Mouse (Mus musculus) liver, embryonic 16.5 days (tissue): ENCODE data around the gene Sfxn2. TPM values are rescaled to one million over a fixed set of nuclear protein-coding genes. Genes with fewer than 3 reads are reported as not detected.

Experiments
- ATAC-seq: fragments of 200-750 bp; cut with Nextera tagmentation; 2 replicates; pipeline ENCODE4 v1.8.0; 2017; ENCODE audit warnings: low read depth, mild to moderate bottlenecking, moderate number of reproducible peaks, moderate library complexity
- H3K27ac ChIP-seq: fragments of 300-500 bp; sonication (generic); 2 replicates; pipeline ENCODE4 v1.5.1; 2014; ENCODE audit warnings: mild to moderate bottlenecking, low read length
- H3K27me3 ChIP-seq: fragments of 300-500 bp; sonication (generic); 2 replicates; pipeline ENCODE4 v1.6.1; 2014; ENCODE audit warnings: low read depth, low read length, mixed read lengths; ENCODE audit not compliant: control insufficient read depth, insufficient read depth
- H3K36me3 ChIP-seq: fragments of 300-500 bp; sonication (generic); 2 replicates; pipeline ENCODE4 v1.6.1; 2014; ENCODE audit warnings: mild to moderate bottlenecking; ENCODE audit not compliant: control insufficient read depth, insufficient read depth
- H3K4me1 ChIP-seq: fragments of 300-500 bp; sonication (generic); 2 replicates; pipeline ENCODE4 v1.6.1; 2014; ENCODE audit warnings: low read depth, low read length, mixed read lengths; ENCODE audit not compliant: control insufficient read depth
- H3K4me2 ChIP-seq: fragments of 300-500 bp; sonication (generic); 2 replicates; pipeline ENCODE4 v1.6.1; 2014; ENCODE audit warnings: low read depth, low read length, mixed read lengths
- H3K4me3 ChIP-seq: fragments of 300-500 bp; sonication (generic); 2 replicates; pipeline ENCODE4 v1.5.1; 2014; ENCODE audit warnings: low read depth, mild to moderate bottlenecking, low read length
- H3K9ac ChIP-seq: fragments of 300-500 bp; sonication (generic); 2 replicates; pipeline ENCODE4 v1.6.1; 2014; ENCODE audit warnings: low read depth, low read length
- H3K9me3 ChIP-seq: fragments of 300-500 bp; sonication (generic); replicated peaks from 2 replicates; pipeline ENCODE4 v1.6.1; 2016; ENCODE audit warnings: low read length; ENCODE audit not compliant: control insufficient read depth
- WGBS: fragments of 180-500 bp; shearing (Covaris S2); extraction: QIAGEN DNeasy Blood & Tissue Kit; methylation state at CpG from one replicate; pipeline ENCODE4 v1.1.7; 2014; ENCODE audit not compliant: insufficient replicate concordance; 5-methylcytosine and 5-hydroxymethylcytosine counted together
- polyA plus RNA-seq: library from polyadenylated mRNA; unstranded; fragments of >200 nt; fragmentation: Nextera tagmentation; extraction: Ambion mirVana; gene quantifications from 2 replicates; pipeline ENCODE4 v1.2.1, GENCODE M21; 2015

Sfxn2 gene
- polyA plus RNA-seq, 1 experiment from 2014 or later, result 37.6 TPM

DNA sequence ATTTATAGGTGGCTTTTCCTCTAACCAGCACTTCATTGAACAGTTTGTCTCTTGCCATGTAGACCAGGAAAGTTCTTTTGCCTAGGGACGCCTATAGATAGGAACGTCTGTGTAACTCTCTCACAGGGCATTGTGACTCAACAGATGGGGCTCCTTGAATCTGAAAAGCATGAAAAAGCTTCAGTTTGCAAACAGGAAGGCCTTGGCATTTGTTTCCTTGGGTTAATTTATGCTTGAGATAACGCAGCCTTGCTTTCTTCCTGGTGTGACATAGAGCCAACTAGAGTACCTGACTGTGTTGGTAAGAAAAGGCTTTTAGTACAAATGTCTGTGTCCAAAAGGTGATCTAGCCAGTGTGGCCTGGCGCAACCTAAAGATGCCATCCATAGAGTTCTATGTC, 29.2 kb downstream of the Sfxn2 start:
- peak overlapping the region; percentile 63; the same call in 1 of the 2 replicates for H3K27ac ChIP-seq
- no peaks in the 10 kb centered on the region for H3K27me3 ChIP-seq
- H3K4me2 ChIP-seq, result no peak overlapping the region
- no peak overlapping the region for H3K4me3 ChIP-seq
- ATAC-seq, result no peak
- WGBS, result 61% methylated on average over 4 of the region's 4 CpGs
- H3K36me3 ChIP-seq, result no peaks in the 10 kb centered on the region
- no peaks in the 10 kb centered on the region for H3K9me3 ChIP-seq
- peaks cover 32% of the 10 kb centered on the region for H3K4me1 ChIP-seq
- H3K9ac ChIP-seq, result no peak overlapping the region

DNA sequence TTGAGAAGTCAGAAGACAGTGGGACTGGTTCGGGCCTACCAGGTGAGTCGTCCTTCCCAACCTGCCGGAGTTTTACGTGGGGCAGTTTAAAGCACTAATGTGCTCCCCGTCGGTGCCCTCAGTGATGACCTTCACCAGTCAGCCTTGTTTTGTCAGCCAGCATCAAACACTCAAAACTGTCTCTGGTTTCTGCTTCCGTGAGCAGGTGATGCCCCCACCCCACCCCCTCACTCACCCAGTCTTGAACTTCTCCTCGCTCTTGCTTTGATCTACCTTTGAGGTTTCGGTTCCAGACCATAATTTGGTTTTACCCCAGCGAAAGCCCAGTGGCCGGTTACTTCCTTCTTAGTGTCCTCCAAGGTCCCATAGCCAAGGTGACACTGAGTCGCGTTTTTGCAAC, 33.6 kb downstream of the Sfxn2 start:
- peaks cover 18% of the 10 kb centered on the region for H3K4me1 ChIP-seq
- WGBS, result 76% methylated on average over 13 of the region's 13 CpGs
- H3K9ac ChIP-seq, result no peak overlapping the region
- no peak for ATAC-seq
- H3K4me2 ChIP-seq, result no peak overlapping the region
- no peak overlapping the region for H3K27ac ChIP-seq
- H3K4me3 ChIP-seq, result no peak overlapping the region
- H3K36me3 ChIP-seq, result no peaks in the 10 kb centered on the region
- H3K9me3 ChIP-seq, result no peaks in the 10 kb centered on the region
- no peaks in the 10 kb centered on the region for H3K27me3 ChIP-seq

DNA sequence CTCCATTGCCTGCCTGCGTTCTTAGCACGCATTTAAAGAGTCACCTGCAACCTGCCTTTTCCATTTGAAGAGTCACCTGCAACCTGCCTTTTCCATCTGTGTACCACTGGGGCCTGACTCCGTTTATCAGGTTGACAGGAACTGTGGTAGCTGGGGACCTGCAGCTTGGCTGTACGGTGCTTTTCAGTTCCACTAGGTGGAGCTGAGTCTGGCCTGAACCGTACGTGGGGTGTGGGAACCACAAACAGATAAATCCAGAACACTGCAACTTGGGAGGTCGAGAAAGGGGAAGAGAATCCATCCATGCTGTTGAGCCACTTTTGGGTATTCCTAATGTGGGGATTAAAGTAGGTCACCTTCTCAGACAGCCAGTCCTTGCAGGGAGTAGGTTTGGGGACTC, 34.3 kb downstream of the Sfxn2 start:
- peak; percentile 62; the same call in 1 of the 2 replicates for ATAC-seq
- no peak overlapping the region for H3K4me2 ChIP-seq
- H3K4me1 ChIP-seq, result peaks cover 13% of the 10 kb centered on the region
- H3K27me3 ChIP-seq, result no peaks in the 10 kb centered on the region
- no peak overlapping the region for H3K27ac ChIP-seq
- H3K9me3 ChIP-seq, result no peaks in the 10 kb centered on the region
- no peak overlapping the region for H3K9ac ChIP-seq
- 30% methylated on average over 7 of the region's 7 CpGs for WGBS
- H3K36me3 ChIP-seq, result no peaks in the 10 kb centered on the region
- no peak overlapping the region for H3K4me3 ChIP-seq

DNA sequence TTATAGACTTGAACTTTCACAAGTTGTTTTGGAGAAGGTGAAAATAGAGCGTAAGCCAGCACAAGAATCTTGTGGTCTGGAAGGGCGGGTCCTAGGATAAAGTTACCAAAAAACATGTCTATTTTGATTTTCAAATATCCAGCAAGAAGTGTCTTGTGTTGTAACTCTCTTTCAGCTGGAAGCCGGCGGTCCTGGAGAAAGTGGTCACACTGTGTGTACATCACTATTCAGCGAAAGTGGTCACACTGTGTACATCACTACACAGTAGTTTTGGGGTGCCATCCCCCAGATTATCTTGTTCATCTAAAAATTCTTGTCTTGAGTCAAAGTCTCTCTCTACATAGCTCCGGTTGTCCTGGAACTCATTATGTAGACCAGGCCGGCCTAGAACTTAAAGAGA, 35.0 kb downstream of the Sfxn2 start:
- Histone ChIP-seq H3K4me1 (peaks cover 10% of the 10 kb centered on the region), H3K27me3 (no peaks in the 10 kb centered on the region), H3K9me3 (no peaks in the 10 kb centered on the region), H3K36me3 (no peaks in the 10 kb centered on the region), H3K27ac (no peak overlapping the region), H3K4me3 (no peak overlapping the region), H3K9ac (no peak overlapping the region), H3K4me2 (no peak overlapping the region)
- no peak for ATAC-seq
- WGBS, result 88% methylated on average over 7 of the region's 7 CpGs

DNA sequence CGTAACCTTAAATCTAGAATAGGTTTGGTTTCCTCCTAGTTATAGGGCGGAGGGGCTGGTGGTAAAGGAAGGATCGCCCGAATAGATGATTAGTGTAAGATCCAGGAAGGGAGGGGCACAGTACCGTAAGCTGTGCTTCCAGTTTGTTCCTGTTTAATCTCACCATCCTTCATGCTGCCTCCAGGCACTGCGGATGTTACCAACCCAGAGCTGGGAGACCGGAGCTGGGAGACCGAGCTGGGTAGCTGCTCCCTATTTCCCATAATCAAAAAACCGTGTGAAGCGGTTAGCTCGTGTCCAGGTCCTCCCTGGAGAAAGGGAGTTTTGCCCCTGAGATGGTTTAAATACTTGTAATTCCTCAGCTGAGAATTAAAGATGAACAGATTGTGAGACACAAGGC, 43.2 kb downstream of the Sfxn2 start:
- Histone ChIP-seq H3K4me1 (peaks cover 17% of the 10 kb centered on the region), H3K4me2 (no peak overlapping the region), H3K36me3 (no peaks in the 10 kb centered on the region; the same call in 1 of the 2 replicates), H3K27ac (no peak overlapping the region), H3K27me3 (no peaks in the 10 kb centered on the region), H3K9ac (no peak overlapping the region), H3K9me3 (no peaks in the 10 kb centered on the region), H3K4me3 (no peak overlapping the region)
- ATAC-seq, result no peak
- WGBS, result 73% methylated on average over 11 of the region's 11 CpGs

DNA sequence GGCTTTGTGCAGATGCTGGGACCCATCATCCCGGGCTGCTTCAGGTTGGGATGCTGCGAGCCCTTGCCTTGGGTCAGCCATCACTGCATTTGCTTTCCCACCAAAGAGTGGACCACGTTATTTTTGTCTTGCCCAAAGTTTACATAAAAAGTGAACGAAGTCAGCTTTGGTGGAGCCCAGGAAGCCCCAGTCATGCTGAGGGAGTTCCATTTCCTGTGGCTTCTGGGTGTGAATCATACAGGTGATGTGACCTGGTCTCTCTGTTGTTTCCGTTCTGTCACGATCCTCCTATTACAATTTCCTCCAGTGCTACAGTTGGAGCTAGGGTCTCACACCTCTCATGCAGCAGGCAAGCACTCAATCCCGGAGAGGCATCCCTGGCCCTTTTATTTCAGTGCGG, 44.2 kb downstream of the Sfxn2 start:
- Histone ChIP-seq H3K9ac (no peak overlapping the region), H3K9me3 (no peaks in the 10 kb centered on the region), H3K27me3 (no peaks in the 10 kb centered on the region), H3K36me3 (no peaks in the 10 kb centered on the region; the same call in 1 of the 2 replicates), H3K4me2 (no peak overlapping the region), H3K27ac (no peak overlapping the region), H3K4me1 (peaks cover 24% of the 10 kb centered on the region), H3K4me3 (no peak overlapping the region)
- ATAC-seq, result no peak
- 65% methylated on average over 8 of the region's 8 CpGs for WGBS

DNA sequence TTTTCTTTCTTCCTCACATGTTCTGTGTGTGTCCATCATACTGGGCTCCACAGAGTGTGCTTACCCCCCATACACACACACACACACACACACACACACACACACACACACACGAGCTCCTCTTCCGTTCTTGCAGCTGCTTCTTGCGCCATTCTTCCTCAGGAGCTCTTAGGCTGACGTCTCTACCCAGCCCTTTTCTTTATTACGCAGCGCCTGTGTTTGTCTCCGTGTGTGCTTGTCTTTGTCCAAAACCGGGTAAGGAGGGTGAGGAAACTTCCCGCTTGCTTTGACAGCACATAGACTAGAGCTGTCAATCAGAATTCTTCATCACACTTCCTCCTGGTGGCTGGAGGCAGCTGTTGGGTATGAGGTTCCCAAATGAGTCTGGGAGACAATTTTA, 45.2 kb downstream of the Sfxn2 start:
- ATAC-seq, result peak; percentile 28; the same call in 1 of the 2 replicates
- H3K4me3 ChIP-seq, result no peak overlapping the region
- no peaks in the 10 kb centered on the region for H3K9me3 ChIP-seq
- no peaks in the 10 kb centered on the region; the same call in 1 of the 2 replicates for H3K36me3 ChIP-seq
- H3K27me3 ChIP-seq, result no peaks in the 10 kb centered on the region
- no peak overlapping the region for H3K4me2 ChIP-seq
- 47% methylated on average over 9 of the region's 9 CpGs for WGBS
- no peak overlapping the region for H3K9ac ChIP-seq
- 0 out of 2 replicates have a peak overlapping the region, but pooled peaks have one; percentile 2 for H3K27ac ChIP-seq
- H3K4me1 ChIP-seq, result peaks cover 29% of the 10 kb centered on the region

DNA sequence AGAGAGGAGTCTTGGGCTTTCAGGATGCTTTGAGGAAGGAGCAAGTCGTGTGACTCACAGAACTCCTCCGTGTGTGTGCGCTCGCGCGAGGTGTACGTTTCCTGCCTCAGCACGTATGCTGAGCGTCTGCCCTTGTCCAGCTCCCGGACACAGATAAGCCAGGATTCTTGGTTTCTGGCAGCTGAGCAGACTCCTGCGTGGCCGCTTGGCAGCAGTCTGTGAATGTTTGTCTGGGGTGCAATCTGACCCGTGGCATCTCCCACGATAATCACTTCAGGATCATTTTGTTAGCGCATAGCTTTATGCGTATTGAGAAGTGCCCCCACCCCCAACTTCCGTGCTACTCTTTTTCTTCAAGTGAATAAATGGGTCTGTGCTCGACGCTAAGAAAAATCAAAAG, 45.8 kb downstream of the Sfxn2 start:
- Histone ChIP-seq H3K27ac (no peak overlapping the region), H3K27me3 (no peaks in the 10 kb centered on the region), H3K9me3 (no peaks in the 10 kb centered on the region), H3K4me1 (peaks cover 27% of the 10 kb centered on the region), H3K4me3 (no peak overlapping the region), H3K4me2 (no peak overlapping the region), H3K36me3 (no peaks in the 10 kb centered on the region), H3K9ac (no peak overlapping the region)
- ATAC-seq, result no peak
- 61% methylated on average over 19 of the region's 19 CpGs for WGBS

DNA sequence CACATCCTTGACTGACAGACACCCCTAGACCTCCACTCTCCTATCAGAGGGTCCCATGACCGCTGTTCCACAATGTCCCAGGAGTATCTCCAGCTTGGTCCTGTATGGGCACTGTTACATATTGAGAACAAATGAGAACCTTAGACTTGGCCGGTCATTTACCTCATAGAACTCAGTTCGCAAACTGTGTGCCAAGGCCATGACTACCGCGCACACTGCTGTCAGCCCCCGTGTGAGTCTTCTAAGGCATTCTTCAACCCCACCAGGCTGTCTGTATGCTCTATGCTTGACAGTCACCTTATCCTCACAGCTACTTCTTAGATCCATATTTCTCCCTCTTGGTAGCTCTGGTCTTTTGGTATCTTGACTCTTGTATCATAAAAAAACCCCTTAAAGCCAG, 46.4 kb downstream of the Sfxn2 start:
- no peak for ATAC-seq
- Histone ChIP-seq H3K9ac (no peak overlapping the region), H3K27me3 (no peaks in the 10 kb centered on the region), H3K4me2 (no peak overlapping the region), H3K4me1 (peaks cover 25% of the 10 kb centered on the region), H3K36me3 (no peaks in the 10 kb centered on the region), H3K27ac (no peak overlapping the region), H3K4me3 (no peak overlapping the region), H3K9me3 (no peaks in the 10 kb centered on the region)
- WGBS, result 87% methylated on average over 6 of the region's 6 CpGs
